Mouse (Mus musculus) embryonic facial prominence, embryonic 15.5 days (tissue): ENCODE results near the gene Thsd4. TPM values are rescaled to one million over a fixed set of nuclear protein-coding genes. Genes with fewer than 3 reads are reported as not detected.

Experiments
- ATAC-seq: fragments of 200-750 bp; cut with Nextera tagmentation; 2 replicates; pipeline ENCODE4 v1.8.0; 2017; ENCODE audit warnings: low read depth, moderate TSS enrichment; ENCODE audit not compliant: insufficient number of reproducible peaks, low FRiP score, low TSS enrichment
- H3K27ac ChIP-seq: fragments of 300-500 bp; sonication (generic); replicated peaks from 2 replicates; pipeline ENCODE4 v1.5.1; 2015; ENCODE audit warnings: mild to moderate bottlenecking, inconsistent platforms
- H3K27me3 ChIP-seq: fragments of 300-500 bp; sonication (generic); 2 replicates; pipeline ENCODE4 v1.6.1; 2015; ENCODE audit warnings: inconsistent platforms
- H3K36me3 ChIP-seq: fragments of 300-500 bp; sonication (generic); 2 replicates; pipeline ENCODE4 v1.6.1; 2015; ENCODE audit warnings: mild to moderate bottlenecking, inconsistent platforms
- H3K4me1 ChIP-seq: fragments of 300-500 bp; sonication (generic); 2 replicates; pipeline ENCODE4 v1.6.1; 2015; ENCODE audit warnings: inconsistent platforms
- H3K4me2 ChIP-seq: fragments of 300-500 bp; sonication (generic); replicated peaks from 2 replicates; pipeline ENCODE4 v1.6.1; 2015; ENCODE audit warnings: mild to moderate bottlenecking, inconsistent platforms
- H3K4me3 ChIP-seq: fragments of 300-500 bp; sonication (generic); replicated peaks from 2 replicates; pipeline ENCODE4 v1.5.1; 2015; ENCODE audit warnings: mild to moderate bottlenecking, inconsistent platforms
- H3K9ac ChIP-seq: fragments of 300-500 bp; sonication (generic); 2 replicates; pipeline ENCODE4 v1.6.1; 2015; ENCODE audit warnings: inconsistent platforms
- H3K9me3 ChIP-seq: fragments of 300-500 bp; sonication (generic); replicated peaks from 2 replicates; pipeline ENCODE4 v1.6.1; 2016; ENCODE audit warnings: inconsistent platforms
- WGBS: fragments of 180-500 bp; shearing (Covaris S2); methylation state at CpG from one replicate; pipeline ENCODE4 v1.1.7; 2015; 5-methylcytosine and 5-hydroxymethylcytosine counted together
- polyA plus RNA-seq: library from polyadenylated mRNA; unstranded; fragments of >200 nt; fragmentation: Nextera tagmentation; extraction: Ambion mirVana; gene quantifications from 2 replicates; pipeline ENCODE4 v1.2.1, GENCODE M21; 2015

The Thsd4 gene
- polyA plus RNA-seq, 1 experiment from 2014 or later: 26.0 TPM

- WGBS: 50% methylated on average over 7 of the region's 7 CpGs
- Histone ChIP-seq H3K27me3 (no peaks in the 10 kb centered on the region), H3K9ac (no peak overlapping the region), H3K4me3 (no peak overlapping the region), H3K4me2 (no peak overlapping the region), H3K36me3 (no peaks in the 10 kb centered on the region), H3K9me3 (no peaks in the 10 kb centered on the region), H3K27ac (peak overlapping the region; percentile 67), H3K4me1 (peaks cover 57% of the 10 kb centered on the region)
- ATAC-seq: no peak
Measured at GRCm38 (mm10) chr9:60227727-60228126, 294.1 kb downstream of the Thsd4 start.

GRCm38 (mm10) chr9:60226679-60227078 is 295.2 kb downstream of the Thsd4 start:
- 33% methylated on average over 4 of the region's 4 CpGs for WGBS

GRCm38 (mm10) chr9:60226155-60226554 is 295.7 kb downstream of the Thsd4 start:
- Histone ChIP-seq H3K27me3 (no peaks in the 10 kb centered on the region), H3K9me3 (no peaks in the 10 kb centered on the region), H3K4me2 (peak overlapping the region; percentile 2; the same call in 1 of the 2 replicates), H3K9ac (no peak overlapping the region), H3K27ac (peak overlapping the region; percentile 67), H3K4me3 (no peak overlapping the region), H3K36me3 (no peaks in the 10 kb centered on the region), H3K4me1 (peaks cover 47% of the 10 kb centered on the region)
- WGBS: 16% methylated on average over 14 of the region's 14 CpGs
- peak; percentile 87 for ATAC-seq

More at GRCm38 (mm10) chr9:60226679-60227078, 295.2 kb downstream of the Thsd4 start:
- Histone ChIP-seq H3K36me3 (no peaks in the 10 kb centered on the region), H3K4me1 (peaks cover 47% of the 10 kb centered on the region), H3K27ac (peak overlapping the region; percentile 67), H3K9me3 (no peaks in the 10 kb centered on the region), H3K27me3 (no peaks in the 10 kb centered on the region), H3K4me2 (peak overlapping the region; percentile 2; the same call in 1 of the 2 replicates), H3K9ac (no peak overlapping the region), H3K4me3 (no peak overlapping the region)
- ATAC-seq: peak; percentile 63

GRCm38 (mm10) chr9:60225453-60225852 is 296.4 kb downstream of the Thsd4 start:
- Histone ChIP-seq H3K9ac (no peak overlapping the region), H3K4me3 (no peak overlapping the region), H3K27ac (peak overlapping the region; percentile 67), H3K9me3 (no peaks in the 10 kb centered on the region), H3K4me1 (peaks cover 45% of the 10 kb centered on the region), H3K36me3 (no peaks in the 10 kb centered on the region), H3K27me3 (no peaks in the 10 kb centered on the region), H3K4me2 (no peak overlapping the region)
- ATAC-seq: no peak
- 55% methylated on average over 7 of the region's 7 CpGs for WGBS

GRCm38 (mm10) chr9:60224039-60224695 is 297.7 kb downstream of the Thsd4 start:
- no peak for ATAC-seq
- WGBS: 56% methylated on average over 6 of the region's 6 CpGs

GRCm38 (mm10) chr9:60220431-60220830 is 301.4 kb downstream of the Thsd4 start:
- peaks cover 16% of the 10 kb centered on the region for H3K4me1 ChIP-seq
- no peaks in the 10 kb centered on the region for H3K36me3 ChIP-seq
- no peak for ATAC-seq
- WGBS: 47% methylated on average over 2 of the region's 2 CpGs
- H3K9me3 ChIP-seq: no peaks in the 10 kb centered on the region
- H3K9ac ChIP-seq: no peak overlapping the region
- no peak overlapping the region for H3K4me2 ChIP-seq
- H3K4me3 ChIP-seq: no peak overlapping the region
- no peaks in the 10 kb centered on the region for H3K27me3 ChIP-seq
- H3K27ac ChIP-seq: no peak overlapping the region

More at GRCm38 (mm10) chr9:60224039-60224695, 297.7 kb downstream of the Thsd4 start:
- H3K4me2 ChIP-seq: no peak overlapping the region
- H3K9ac ChIP-seq: no peak overlapping the region
- no peaks in the 10 kb centered on the region for H3K9me3 ChIP-seq
- no peak overlapping the region for H3K27ac ChIP-seq
- H3K4me3 ChIP-seq: no peak overlapping the region
- no peaks in the 10 kb centered on the region for H3K27me3 ChIP-seq
- H3K36me3 ChIP-seq: no peaks in the 10 kb centered on the region
- peaks cover 45% of the 10 kb centered on the region for H3K4me1 ChIP-seq

- Histone ChIP-seq H3K9me3 (no peaks in the 10 kb centered on the region), H3K9ac (no peak overlapping the region), H3K4me1 (0 out of 2 replicates have a peak, but pooled peaks cover 3% of the 10 kb centered on the region), H3K27me3 (no peaks in the 10 kb centered on the region), H3K4me2 (no peak overlapping the region), H3K36me3 (no peaks in the 10 kb centered on the region), H3K27ac (no peak overlapping the region), H3K4me3 (no peak overlapping the region)
- no peak for ATAC-seq
- 57% methylated on average over 6 of the region's 6 CpGs for WGBS
Measured at GRCm38 (mm10) chr9:60218396-60218795, 303.4 kb downstream of the Thsd4 start.

- Histone ChIP-seq H3K4me2 (no peak overlapping the region), H3K4me3 (no peak overlapping the region), H3K27me3 (no peaks in the 10 kb centered on the region), H3K9me3 (no peaks in the 10 kb centered on the region), H3K36me3 (no peaks in the 10 kb centered on the region), H3K27ac (no peak overlapping the region), H3K9ac (no peak overlapping the region), H3K4me1 (0 out of 2 replicates have a peak, but pooled peaks cover 5% of the 10 kb centered on the region)
- no peak for ATAC-seq
- WGBS: 87% methylated on average over 6 of the region's 6 CpGs
Measured at GRCm38 (mm10) chr9:60216029-60216428, 305.8 kb downstream of the Thsd4 start.

GRCm38 (mm10) chr9:60213111-60213510 is 308.7 kb downstream of the Thsd4 start:
- Histone ChIP-seq H3K4me1 (0 out of 2 replicates have a peak, but pooled peaks cover 5% of the 10 kb centered on the region), H3K9me3 (no peaks in the 10 kb centered on the region), H3K27me3 (no peaks in the 10 kb centered on the region), H3K4me3 (no peak overlapping the region), H3K4me2 (no peak overlapping the region), H3K27ac (no peak overlapping the region), H3K9ac (no peak overlapping the region), H3K36me3 (no peaks in the 10 kb centered on the region)
- 59% methylated on average over 1 of the region's 1 CpGs for WGBS
- ATAC-seq: no peak

- no peak overlapping the region for H3K9ac ChIP-seq
- H3K27ac ChIP-seq: no peak overlapping the region
- H3K4me3 ChIP-seq: no peak overlapping the region
- ATAC-seq: no peak
- H3K4me1 ChIP-seq: 0 out of 2 replicates have a peak, but pooled peaks cover 5% of the 10 kb centered on the region
- H3K27me3 ChIP-seq: no peaks in the 10 kb centered on the region
- H3K36me3 ChIP-seq: no peaks in the 10 kb centered on the region
- H3K9me3 ChIP-seq: no peaks in the 10 kb centered on the region
- 98% methylated on average over 1 of the region's 1 CpGs for WGBS
- no peak overlapping the region for H3K4me2 ChIP-seq
Measured at GRCm38 (mm10) chr9:60208843-60209242, 313.0 kb downstream of the Thsd4 start.

GRCm38 (mm10) chr9:60203141-60203540 is 318.7 kb downstream of the Thsd4 start:
- Histone ChIP-seq H3K4me3 (no peak overlapping the region), H3K27me3 (no peaks in the 10 kb centered on the region), H3K36me3 (no peaks in the 10 kb centered on the region), H3K9me3 (no peaks in the 10 kb centered on the region), H3K9ac (no peak overlapping the region), H3K4me1 (peaks cover 9% of the 10 kb centered on the region), H3K27ac (no peak overlapping the region), H3K4me2 (no peak overlapping the region)
- no peak for ATAC-seq
- WGBS: 60% methylated on average over 7 of the region's 7 CpGs

- no peak overlapping the region for H3K9ac ChIP-seq
- no peak for ATAC-seq
- no peak overlapping the region for H3K4me2 ChIP-seq
- H3K4me3 ChIP-seq: no peak overlapping the region
- no peaks in the 10 kb centered on the region for H3K9me3 ChIP-seq
- no peaks in the 10 kb centered on the region for H3K36me3 ChIP-seq
- H3K27ac ChIP-seq: no peak overlapping the region
- no peaks in the 10 kb centered on the region for H3K27me3 ChIP-seq
- WGBS: 73% methylated on average over 2 of the region's 2 CpGs
- peaks cover 12% of the 10 kb centered on the region for H3K4me1 ChIP-seq
Measured at GRCm38 (mm10) chr9:60200436-60200835, 321.4 kb downstream of the Thsd4 start.
